Mouse (Mus musculus) cerebellum, adult 11 months (tissue): ENCODE data around the gene Rbm47.

ENCODE experiments used
- DNase-seq: peaks from one replicate; pipeline ENCODE4 v3.0.0; 2022

The Rbm47 gene

GRCm38 (mm10) chr5:66082229-66082572, 90.7 kb downstream of the Rbm47 start:
- no peak for DNase-seq

- no peak for DNase-seq
Observed at GRCm38 (mm10) chr5:66081443-66082228, 91.3 kb downstream of the Rbm47 start.

- no peak for DNase-seq
Observed at GRCm38 (mm10) chr5:66080529-66081220, 92.2 kb downstream of the Rbm47 start.

GRCm38 (mm10) chr5:66079358-66080179, 93.3 kb downstream of the Rbm47 start:
- no peak for DNase-seq

GRCm38 (mm10) chr5:66078491-66079012, 94.4 kb downstream of the Rbm47 start:
- DNase-seq, result no peak

GRCm38 (mm10) chr5:66077416-66077815, 95.5 kb downstream of the Rbm47 start:
- DNase-seq, result no peak

DNA sequence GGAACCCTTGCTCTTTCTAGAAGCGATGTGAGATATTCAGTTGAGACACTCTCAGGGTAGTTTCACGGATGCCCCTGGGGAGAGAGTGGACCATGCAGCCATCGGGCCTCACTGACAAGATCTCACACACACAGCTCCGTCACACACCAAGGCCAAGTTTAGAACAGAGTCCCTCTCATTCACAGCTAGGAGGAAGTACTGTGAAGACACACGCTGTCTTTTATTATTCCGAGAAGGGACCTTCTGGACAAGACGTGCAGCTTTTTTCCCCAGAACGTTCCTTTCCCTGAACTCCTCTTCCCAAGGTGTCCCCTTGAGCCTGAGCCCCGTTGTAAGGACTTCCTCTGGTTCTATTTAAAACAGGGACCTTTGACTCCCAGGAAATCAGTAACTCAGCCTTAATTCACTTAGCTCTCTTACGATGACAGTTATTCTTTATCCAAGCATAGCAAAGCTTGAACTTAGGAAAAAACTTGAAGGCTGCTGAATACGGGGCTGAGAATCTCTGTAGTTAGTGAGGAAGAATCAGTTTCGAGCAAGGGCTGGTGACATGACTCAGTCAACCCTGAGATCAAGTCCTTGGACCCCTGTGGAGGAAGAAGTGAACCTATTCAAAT, 96.1 kb downstream of the Rbm47 start:
- DNase-seq, result no peak

DNA sequence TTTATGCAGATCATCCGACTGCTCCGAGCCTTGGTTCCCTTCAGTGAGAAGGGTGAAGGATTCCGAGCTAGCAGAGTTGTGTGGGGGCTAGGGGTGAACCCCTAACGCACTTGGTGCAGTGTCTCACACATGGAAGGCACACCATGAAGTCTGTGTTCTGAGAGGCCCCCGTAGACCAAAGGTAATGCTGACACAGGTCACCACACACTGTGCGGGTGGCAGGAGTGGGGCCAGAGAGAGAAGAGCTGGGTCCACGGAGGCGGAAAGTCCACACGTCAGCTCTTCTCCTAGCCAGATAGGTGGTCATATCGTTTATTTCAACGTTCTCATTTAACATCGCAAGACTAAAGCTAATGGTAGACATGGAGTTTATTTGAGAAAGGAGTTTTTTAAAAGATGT, 97.0 kb downstream of the Rbm47 start:
- no peak for DNase-seq

DNA sequence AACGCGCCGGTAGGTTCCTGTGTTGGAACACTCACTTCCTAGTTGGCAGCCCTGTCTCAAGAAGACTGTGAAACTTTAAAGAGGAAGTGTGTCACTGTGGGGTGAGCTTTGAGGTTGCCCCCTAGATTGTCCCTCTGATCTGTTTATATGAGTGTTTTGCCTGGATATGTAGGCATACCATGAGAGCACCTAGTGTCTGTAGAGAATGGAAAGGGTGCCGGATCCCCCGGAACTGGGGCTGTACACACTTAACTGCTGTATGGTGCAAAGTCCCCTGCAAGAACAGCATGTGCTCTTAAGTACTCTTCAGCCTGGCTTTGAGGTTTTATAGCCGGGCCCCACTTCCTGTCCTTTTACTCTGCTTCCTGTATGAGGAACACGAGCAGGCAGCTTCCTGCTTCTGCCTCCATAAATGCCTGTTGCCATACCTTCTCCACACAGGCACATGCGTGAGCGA, 97.9 kb downstream of the Rbm47 start:
- DNase-seq, result no peak

GRCm38 (mm10) chr5:66074235-66074634, 98.7 kb downstream of the Rbm47 start:
- no peak for DNase-seq

DNA sequence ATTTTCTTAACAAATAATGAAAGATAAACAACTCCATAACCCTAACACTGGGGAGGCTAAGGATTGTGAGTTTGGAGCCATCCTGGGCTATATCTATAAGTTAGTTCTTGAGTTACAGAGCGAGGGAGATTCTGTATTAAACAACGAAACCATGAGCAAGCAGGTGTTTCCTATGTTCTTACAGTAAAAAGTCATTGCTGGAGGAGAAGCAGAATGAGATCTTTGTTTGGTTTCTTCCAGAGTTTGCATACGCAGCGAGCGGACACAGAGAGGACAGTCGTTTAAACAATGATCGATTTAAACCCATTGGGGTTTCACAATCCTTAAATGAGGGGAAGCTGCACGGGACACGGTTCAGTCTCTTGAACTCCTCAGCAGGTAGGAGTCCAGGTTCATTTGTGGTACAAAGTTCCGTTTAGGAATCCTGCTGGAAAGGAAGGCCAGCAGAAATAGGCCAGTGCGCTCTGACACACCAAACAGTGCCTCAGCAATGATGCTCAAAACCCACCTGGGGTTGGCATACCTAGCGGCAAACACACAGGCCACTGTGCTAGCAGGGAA, 99.2 kb downstream of the Rbm47 start:
- DNase-seq, result no peak

DNA sequence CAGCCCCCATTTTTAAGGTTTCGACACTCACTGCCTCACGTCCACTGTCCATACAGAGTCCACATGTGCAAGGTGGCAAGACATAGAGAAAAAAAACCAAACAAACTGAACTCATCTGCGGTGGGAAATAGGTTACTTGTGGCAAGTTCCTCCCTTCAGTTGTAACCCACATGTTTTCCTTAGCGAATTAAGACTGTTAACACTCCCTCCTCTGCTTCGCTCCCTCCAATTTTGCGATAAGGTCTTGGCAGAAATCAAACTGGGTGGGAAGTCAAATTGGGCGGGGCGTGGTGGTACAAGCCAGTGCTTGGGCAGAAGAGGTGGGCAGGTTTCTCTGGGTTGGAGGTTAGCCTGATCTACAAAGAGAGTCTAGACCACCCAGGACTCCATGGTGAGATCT, 101.2 kb downstream of the Rbm47 start:
- no peak for DNase-seq

DNA sequence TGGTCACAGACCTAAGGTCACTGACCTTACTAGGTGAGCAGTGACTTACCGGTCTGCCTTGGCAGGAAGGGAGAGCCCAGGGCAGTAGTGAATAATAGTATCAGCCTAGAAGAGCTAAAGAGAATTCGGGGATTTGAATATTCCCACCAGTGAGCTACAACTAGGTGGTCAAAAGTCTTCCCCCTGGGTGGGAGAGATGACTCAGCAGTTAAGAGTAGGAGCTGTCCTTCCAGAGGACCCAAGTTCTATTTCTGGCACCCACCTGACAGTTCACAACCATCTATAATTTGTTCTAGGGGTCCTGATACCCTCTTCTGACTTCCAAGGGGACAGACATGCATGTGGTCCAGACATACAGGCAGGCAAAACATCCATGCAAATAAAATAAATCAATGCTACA, 102.6 kb downstream of the Rbm47 start:
- DNase-seq, result no peak

- DNase-seq, result no peak
Observed at GRCm38 (mm10) chr5:66069470-66070144, 103.3 kb downstream of the Rbm47 start.

DNA sequence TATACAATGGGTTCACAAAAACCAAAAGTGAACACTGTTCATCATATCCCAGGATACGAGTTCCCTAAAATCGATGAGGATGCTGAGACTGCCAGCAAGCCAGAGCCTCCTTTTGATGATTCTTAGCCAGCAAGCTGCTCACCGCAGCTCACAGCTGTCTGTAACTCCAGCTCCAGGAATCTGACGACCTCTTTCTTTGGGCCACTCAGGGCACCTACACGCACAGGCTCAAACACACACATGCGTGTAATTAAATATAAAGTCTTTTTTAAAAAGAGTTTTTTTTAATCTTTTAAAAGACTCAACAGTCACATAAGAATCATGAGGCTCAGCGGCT, 103.8 kb downstream of the Rbm47 start:
- DNase-seq, result no peak

DNA sequence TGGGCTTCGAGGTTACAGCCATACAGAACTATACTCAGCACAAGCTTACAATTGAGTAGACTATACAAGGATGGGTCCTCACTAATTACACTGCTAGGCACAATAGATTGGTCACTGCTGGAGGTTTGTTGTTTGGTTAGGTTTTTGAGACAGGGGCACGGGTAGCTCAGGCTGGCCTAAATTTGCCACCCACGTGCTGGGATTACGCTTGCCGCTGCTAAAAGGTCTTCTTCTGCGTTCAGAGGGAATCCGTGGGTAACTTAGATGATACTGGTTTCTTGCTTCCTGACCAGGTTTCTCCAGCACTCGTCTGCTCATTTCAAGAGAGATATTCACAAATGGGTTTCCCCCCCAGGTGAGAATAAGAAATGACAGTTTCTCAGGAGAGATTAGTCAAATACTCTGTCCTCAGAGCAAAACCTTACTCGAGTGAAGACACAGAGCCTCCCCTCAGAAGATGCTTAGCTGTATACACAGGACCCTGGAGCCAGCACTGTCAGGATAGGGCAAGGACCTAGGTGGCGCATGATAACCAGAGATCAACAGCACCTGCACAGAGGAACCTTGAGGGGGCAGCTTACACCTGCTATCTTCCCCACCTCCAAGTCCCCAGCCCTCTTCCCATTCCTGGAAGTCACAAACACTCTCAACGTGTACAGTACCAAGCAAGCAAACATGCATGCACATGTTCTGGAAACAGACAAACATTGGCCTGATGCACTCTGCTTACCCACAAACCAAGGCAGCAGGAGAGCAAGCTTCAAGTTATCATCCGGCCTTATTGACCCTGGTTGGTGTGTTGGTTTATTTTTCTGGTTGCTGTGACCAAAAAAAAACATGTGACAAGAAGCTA, 104.6 kb downstream of the Rbm47 start:
- DNase-seq, result no peak

GRCm38 (mm10) chr5:66067219-66067618, 105.7 kb downstream of the Rbm47 start:
- no peak for DNase-seq

DNA sequence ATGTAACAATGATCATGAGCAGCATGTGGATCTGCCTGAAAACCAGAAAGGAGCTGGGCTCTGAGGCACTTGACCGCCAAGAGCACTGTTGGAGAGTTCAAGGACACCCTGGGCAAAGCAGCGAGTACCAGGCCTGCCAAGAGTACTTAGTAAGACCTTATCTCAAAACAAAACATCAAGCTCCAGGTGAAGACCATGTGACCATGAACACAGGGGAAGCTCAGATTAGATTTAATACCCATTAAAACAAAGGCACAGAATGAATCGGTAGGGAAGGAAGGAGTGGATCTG, 110.0 kb downstream of the Rbm47 start:
- no peak for DNase-seq

DNA sequence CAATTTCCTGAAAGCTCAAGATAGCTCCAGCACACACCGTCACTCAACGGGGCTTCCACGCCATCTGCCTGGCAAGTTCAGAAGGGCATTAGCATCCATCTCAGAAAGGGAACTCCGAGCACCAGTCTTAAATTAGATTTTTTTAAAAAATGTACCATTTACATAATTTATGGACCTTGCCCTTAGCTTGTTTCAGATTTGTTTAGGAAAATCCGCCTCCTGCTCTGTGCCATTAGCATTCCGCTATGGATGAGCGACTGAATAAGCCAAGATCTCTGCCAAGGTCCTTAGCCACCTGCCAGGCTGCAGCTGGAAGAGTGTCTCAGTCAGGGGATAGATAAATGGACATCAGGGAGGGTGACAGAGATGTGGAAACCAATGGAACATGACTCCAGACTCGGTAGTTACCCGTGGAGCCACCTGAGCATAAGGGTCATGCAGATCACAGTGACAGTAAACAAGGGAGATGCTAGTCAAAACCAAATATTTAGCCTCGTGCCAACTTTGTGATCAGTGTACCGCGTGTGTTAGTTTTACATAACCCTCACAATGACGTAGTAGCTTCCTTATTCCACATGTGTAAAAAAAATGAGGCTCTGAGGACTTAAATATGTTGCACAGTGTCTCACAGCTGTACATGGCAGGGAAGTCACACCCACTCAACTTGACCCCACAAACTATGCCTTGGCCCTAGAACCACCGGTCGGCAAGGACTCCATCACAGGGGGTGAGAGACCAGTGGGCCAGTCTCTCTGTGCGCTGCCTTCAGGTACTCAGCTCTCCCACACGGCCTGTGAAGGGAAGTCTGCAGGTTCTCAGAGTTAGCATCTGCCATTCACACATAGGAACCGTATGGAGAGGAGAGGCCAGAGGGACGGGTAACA, 110.6 kb downstream of the Rbm47 start:
- DNase-seq, result no peak

GRCm38 (mm10) chr5:66061667-66062045, 111.3 kb downstream of the Rbm47 start:
- DNase-seq, result no peak
